Mouse (Mus musculus): Measurements from ENCODE around the gene Pan3.

- TF ChIP-seq CTCF (IDR thresholded peaks at IDR 0.05; ENCODE audit: low read depth) (no peak), EP300 (IDR thresholded peaks at IDR 0.05; ENCODE audit: low read depth) (no peak)
These were observed 71.6 kb downstream of the Pan3 start for GRCm38 (mm10) chr5:147501456-147501998.

Measured in heart, postnatal 0 days (tissue).